Mouse (Mus musculus): ENCODE measurements around the gene Sbk2. TPM values are rescaled to one million over a fixed set of nuclear protein-coding genes. Genes with fewer than 3 reads are reported as not detected.

Sbk2 gene
- total RNA-seq, 2 experiments from 2014 or later = 0.15 TPM; not detected in 1

DNA sequence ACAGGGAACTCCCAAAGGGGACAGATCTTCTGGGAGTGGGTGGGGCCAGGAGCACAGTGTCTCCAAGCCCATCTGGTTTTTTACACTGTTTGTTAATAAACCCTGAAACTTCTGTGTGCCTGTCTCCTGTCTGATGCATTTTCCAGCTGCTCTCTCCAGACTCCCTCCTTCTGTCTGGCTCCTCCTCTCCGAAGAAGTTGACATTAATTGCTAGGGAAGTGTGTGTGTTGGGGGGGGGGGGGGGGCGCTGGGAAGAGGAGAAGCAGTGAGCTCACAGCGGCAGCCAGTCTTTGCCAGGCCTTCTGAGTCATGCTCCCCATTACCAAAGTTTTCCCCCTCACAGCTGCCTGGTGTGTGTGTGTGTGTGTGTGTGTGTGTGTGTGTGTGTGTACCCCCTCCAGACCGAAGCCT, 39.3 kb downstream of the Sbk2 start:
- intact Hi-C loops (cut with DNase I) = loop anchor here (5.0 kb wide), 3 partner anchors 63 to 132 kb away; partner anchors contain the start of gene Shisa7
- peak in 1 of 2 experiments; percentile 21 for DNase-seq (ENCODE audit: low spot score in 2 of 2)

DNA sequence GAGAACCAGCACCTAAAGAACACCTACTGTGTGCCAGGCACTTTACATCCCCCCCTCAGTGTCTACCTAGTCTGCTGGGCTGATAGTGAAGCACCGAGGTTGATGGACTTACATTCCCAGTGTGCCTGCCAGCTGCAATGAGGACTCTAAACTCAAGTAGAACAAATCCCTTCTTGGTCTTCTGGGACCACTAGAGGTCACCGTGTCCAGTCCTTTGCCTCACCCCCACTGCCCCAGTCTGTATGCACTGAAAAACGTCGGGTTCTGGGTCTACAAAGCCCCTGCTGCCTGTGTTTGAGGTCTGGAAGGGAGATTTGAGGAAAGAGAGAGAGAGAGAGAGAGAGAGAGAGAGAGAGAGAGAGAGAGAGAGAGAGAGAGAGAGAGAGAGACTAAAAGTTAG, 39.7 kb downstream of the Sbk2 start:
- intact Hi-C loops (cut with DNase I) = loop anchor here (5.0 kb wide), 3 partner anchors 62 to 133 kb away; partner anchors contain the start of gene Shisa7
- no peak for DNase-seq (ENCODE audit: low spot score in 2 of 2)

DNA sequence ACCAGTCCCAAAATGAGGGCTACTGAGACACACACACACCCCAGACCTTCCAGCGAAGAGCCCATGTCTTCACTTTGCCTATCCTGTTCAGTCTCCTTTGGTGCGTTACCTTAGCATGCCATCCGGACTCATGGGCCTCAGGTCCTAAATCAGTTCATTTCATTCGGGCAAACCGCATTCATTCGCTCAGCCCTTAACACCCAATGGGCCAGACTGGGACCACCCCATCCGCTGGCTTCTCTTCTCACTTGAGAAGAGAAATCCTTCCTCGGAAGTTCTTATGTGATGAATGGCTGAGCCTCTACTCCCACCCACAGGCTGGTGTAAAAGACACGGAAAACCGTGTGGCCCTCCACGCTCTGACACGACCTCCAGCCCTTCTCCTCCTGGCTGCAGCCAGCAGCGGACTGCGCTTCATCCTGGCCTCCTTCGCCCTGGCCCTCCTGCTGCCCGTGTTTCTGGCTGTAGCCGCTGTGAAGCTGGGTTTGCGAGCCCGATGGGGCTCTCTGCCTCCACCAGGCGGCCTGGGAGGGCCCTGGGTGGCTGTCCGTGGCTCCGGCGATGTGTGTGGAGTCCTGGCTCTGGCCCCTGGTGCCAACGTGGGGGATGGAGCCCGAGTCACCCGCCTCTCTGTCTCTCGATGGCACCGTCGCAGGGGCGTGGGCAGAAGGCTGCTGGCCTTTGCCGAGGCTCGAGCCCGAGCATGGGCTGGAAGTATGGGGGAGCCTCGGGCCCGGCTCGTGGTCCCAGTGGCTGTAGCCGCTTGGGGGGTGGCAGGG, 40.4 kb downstream of the Sbk2 start:
- intact Hi-C loops (cut with DNase I) = loop anchor here (5.0 kb wide), 3 partner anchors 61 to 134 kb away; partner anchors contain the start of gene Shisa7
- DNase-seq (ENCODE audit: low spot score in 2 of 2) = peak; percentile 66 to 69

DNA sequence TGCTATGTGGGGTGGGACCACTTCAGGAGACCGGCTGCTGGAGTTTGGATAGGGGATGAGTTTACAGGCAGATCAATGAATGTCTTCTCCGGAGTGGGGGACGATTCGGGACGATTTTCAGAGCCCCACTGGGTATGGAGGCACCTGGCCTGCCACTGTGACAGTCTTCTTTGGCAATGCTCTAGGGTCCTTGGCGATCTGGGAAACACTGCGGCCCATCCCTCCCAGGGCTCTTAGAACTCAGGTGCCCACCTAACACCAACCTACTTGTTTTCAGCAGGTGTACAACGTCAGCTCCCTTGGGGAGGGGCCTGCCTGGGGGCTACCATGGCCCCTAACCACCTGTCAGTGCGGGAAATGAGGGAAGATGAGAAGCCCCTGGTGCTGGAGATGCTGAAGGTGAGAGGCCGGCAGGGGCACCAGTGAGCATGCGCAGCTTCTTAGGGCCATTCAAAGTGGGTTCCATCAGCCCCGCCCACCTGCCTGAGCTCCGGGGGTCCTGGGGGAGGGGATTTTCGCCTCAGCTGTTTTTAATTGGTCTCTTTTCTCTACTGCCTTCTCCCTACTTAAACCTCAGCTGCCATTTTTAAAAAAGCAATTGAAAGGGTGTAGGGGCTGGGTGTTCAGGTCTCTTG, 41.2 kb downstream of the Sbk2 start:
- intact Hi-C loops (cut with DNase I) = loop anchor here (5.0 kb wide), 3 partner anchors 61 to 134 kb away; partner anchors contain the start of gene Shisa7
- DNase-seq (ENCODE audit: low spot score in 2 of 2) = peak; percentile 73 to 75

- intact Hi-C loops (cut with DNase I) = loop anchor here (5.0 kb wide), 3 partner anchors 60 to 135 kb away; partner anchors contain the start of gene Shisa7
- DNase-seq (ENCODE audit: low spot score in 2 of 2) = peak; percentile 88 to 89
Observed at GRCm38 (mm10) chr7:4922508-4922907, 41.7 kb downstream of the Sbk2 start.

GRCm38 (mm10) chr7:4921824-4922482, 42.3 kb downstream of the Sbk2 start, which contains the start of gene Nat14:
Gene Nat14 (plus strand): TSS chr7:4922028.
- intact Hi-C loops (cut with DNase I) = loop anchor here (5.0 kb wide), 3 partner anchors 60 to 135 kb away; partner anchors contain the start of gene Shisa7

GRCm38 (mm10) chr7:4920976-4921823, 43.0 kb downstream of the Sbk2 start:
- intact Hi-C loops (cut with DNase I) = loop anchor here (5.0 kb wide), 3 partner anchors 59 to 136 kb away; partner anchors contain the start of gene Shisa7
- DNase-seq (ENCODE audit: low spot score in 2 of 2) = no peak

More at GRCm38 (mm10) chr7:4921824-4922482, 42.3 kb downstream of the Sbk2 start, which contains the start of gene Nat14:
- DNase-seq (ENCODE audit: low spot score in 2 of 2) = no peak

DNA sequence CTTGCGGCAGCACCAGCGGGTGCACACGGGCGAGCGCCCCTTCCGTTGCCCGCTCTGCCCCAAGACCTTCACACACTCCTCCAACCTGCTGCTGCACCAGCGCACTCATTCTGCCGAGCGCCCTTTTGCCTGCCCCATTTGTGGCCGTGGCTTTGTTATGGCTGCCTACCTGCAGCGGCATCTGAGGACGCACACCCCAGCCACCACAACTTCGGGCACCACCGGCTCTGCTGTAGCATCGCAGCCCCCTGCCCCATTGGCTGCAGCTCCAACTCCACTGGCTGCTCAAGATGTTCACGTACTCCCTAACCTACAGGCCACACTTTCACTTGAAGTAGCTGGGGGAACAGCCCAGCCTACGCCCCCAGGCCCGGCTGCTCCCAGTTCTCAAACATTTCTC, 43.7 kb downstream of the Sbk2 start:
- intact Hi-C loops (cut with DNase I) = loop anchor here (5.0 kb wide), 3 partner anchors 58 to 137 kb away; partner anchors contain the start of gene Shisa7
- DNase-seq (ENCODE audit: low spot score in 2 of 2) = no peak

DNA sequence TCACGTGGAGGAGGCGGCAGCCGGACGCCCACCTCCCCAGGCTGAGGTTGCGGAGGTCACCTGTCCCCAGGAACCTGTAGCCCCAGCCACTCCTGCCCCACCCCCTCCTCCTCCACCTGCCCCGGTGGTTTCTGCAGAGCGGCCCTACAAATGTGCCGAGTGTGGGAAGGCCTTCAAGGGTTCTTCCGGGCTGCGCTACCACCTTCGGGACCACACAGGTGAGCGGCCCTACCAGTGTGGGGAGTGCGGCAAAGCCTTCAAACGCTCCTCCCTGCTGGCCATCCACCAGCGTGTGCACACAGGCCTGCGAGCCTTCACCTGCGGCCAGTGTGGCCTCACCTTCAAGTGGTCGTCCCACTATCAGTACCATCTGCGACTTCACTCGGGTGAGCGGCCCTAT, 44.2 kb downstream of the Sbk2 start:
- no peak for DNase-seq (ENCODE audit: low spot score in 2 of 2)
- intact Hi-C loops (cut with DNase I) = loop anchor here (5.0 kb wide), 3 partner anchors 58 to 137 kb away; partner anchors contain the start of gene Shisa7

- DNase-seq (ENCODE audit: low spot score in 2 of 2) = no peak
- intact Hi-C loops (cut with DNase I) = no loop called here
Observed at GRCm38 (mm10) chr7:4919096-4919495, 45.1 kb downstream of the Sbk2 start.

DNA sequence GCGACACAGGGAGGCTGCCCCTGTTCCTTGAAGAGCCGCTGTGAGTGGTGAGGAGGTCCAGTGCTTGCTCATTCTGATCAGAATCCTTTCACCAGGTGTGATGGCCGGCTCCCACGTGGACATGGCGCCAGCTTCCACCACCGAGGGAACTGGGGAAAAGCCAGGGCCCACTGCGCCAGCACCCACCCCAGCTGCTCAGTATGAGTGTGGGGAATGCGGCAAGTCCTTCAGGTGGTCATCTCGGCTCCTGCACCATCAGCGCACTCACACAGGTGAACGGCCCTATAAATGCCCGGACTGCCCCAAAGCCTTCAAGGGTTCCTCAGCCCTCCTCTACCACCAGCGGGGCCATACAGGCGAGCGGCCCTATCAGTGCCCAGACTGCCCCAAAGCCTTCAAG, 45.5 kb downstream of the Sbk2 start:
- intact Hi-C loops (cut with DNase I) = no loop called here
- no peak for DNase-seq (ENCODE audit: low spot score in 2 of 2)

GRCm38 (mm10) chr7:4917494-4917893, 46.7 kb downstream of the Sbk2 start:
- no peak for DNase-seq (ENCODE audit: low spot score in 2 of 2)
- intact Hi-C loops (cut with DNase I) = no loop called here

DNA sequence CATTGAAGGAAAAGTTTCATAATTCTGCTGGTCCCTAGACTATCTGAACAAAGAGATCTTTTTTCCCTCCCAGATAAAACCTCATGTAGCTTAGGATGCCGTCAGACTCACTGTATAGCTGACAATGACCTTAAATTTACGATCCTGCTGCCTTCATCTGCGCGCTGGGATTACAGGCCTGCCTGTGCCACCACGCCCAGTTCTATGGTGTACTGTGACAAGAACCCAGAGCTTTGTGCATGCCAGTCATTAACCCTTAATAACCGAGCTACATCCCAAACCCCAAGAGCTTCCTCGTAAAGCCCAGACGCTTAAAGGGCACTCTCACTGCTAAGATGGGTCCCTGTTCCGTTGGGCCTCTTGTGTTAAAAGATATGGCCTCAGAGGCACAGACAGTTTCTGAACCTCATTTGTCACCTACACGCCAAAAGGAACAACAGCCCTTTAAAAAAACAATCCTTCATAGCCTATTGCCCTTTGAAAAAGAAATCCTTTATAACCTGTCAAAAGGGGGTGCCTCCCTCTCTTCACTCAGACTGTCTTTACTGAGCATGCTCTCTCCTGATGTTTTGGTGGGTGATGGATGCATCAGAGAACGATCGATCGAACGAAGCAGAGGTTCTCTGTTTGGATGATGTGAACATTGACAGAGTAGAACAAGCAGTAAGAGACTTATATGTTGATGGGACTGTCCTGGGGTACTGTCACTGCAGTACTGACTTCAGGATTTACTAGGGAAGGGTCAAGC, 48.4 kb downstream of the Sbk2 start:
- intact Hi-C loops (cut with DNase I) = no loop called here

GRCm38 (mm10) chr7:4915007-4915665, 49.1 kb downstream of the Sbk2 start, which contains the start of gene Zfp628:
Gene Zfp628 (plus strand): TSS chr7:4915217.
- peak; percentile 95 to 97 for DNase-seq (ENCODE audit: low spot score in 2 of 2)
- intact Hi-C loops (cut with DNase I) = no loop called here

More for the DNA sequence above, 48.4 kb downstream of the Sbk2 start:
- peak in 1 of 2 experiments; percentile 45 for DNase-seq (ENCODE audit: low spot score in 2 of 2)

GRCm38 (mm10) chr7:4912248-4912647, 52.0 kb downstream of the Sbk2 start:
- intact Hi-C loops (cut with DNase I) = no loop called here
- no peak for DNase-seq (ENCODE audit: low spot score in 2 of 2)

GRCm38 (mm10) chr7:4911561-4911960, 52.6 kb downstream of the Sbk2 start:
- intact Hi-C loops (cut with DNase I) = no loop called here
- no peak for DNase-seq (ENCODE audit: low spot score in 2 of 2)

DNA sequence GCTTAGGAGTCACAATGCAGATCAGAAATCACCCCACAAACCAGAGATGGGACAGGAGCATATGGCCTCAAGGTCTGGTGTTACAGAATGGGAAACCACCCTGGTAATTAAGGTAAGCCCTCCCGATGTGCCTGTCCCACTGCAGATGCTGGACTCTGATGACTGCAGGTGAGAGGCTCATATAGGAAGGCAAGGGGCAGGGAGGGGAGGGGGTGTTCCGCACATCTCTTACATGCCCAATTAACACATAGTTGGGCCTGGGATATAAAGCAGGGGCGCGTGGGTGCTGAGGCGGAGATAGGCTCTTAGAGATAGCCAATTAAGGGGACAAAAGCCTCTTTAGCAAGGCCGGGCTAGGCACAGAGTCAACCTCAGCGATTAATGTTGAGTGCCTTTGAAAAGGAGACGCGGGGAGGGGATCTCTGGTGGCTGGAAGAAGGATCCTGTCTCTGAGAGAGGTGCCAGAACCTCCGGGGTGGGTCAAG, 57.7 kb downstream of the Sbk2 start, which contains the start of gene Gm36210:
Gene Gm36210, minus strand, starts transcription at position 51 of the 485 bp plus-strand sequence.
- intact Hi-C loops (cut with DNase I) = no loop called here
- DNase-seq (ENCODE audit: low spot score in 2 of 2) = no peak
